Mouse (Mus musculus): ENCODE results near the gene Dapk1. TPM values are rescaled to one million over a fixed set of nuclear protein-coding genes. Genes with fewer than 3 reads are reported as not detected.

Gene Dapk1
- total and polyA plus RNA-seq, 2 experiments from 2014 or later, result 6.1 to 17.3 TPM

GRCm38 (mm10) chr13:60627843-60628656 is 26.3 kb downstream of the Dapk1 start:
- Histone ChIP-seq H3K4me2 (ENCODE audit: low read depth, low read length) (no peak overlapping the region), H3K27ac (ENCODE audit: low read depth) (peak overlapping the region; percentile 51; the same call in 1 of the 2 replicates), H3K9ac (replicated peaks; ENCODE audit: low read depth, low read length) (no peak overlapping the region), H3K4me1 (ENCODE audit: control insufficient read depth, insufficient read depth) (peaks cover 19% of the 10 kb centered on the region), H3K9me3 (replicated peaks; ENCODE audit: control insufficient read depth, low read length) (no peaks in the 10 kb centered on the region), H3K36me3 (replicated peaks; ENCODE audit: control insufficient read depth, insufficient read depth, low read length) (no peaks in the 10 kb centered on the region), H3K4me3 (ENCODE audit: low read depth, low read length) (no peak overlapping the region), H3K27me3 (ENCODE audit: control insufficient read depth, insufficient read depth, low read length) (no peaks in the 10 kb centered on the region)
- WGBS, result 46% methylated on average over 15 of the region's 15 CpGs
- peak; percentile 53 for DNase-seq (ENCODE audit: low spot score)
- TF ChIP-seq CTCF (IDR thresholded peaks at IDR 0.05; ENCODE audit: low read depth), result no peak
- TF ChIP-seq EP300 (IDR thresholded peaks at IDR 0.05; ENCODE audit: low read depth), result no peak
- ATAC-seq (ENCODE audit: insufficient read depth, low read depth), result peak; percentile 27; the same call in 1 of the 2 replicates

- H3K36me3 ChIP-seq (replicated peaks; ENCODE audit: control insufficient read depth, insufficient read depth, low read length), result no peaks in the 10 kb centered on the region
- H3K4me1 ChIP-seq (ENCODE audit: control insufficient read depth, insufficient read depth), result peaks cover 19% of the 10 kb centered on the region
- TF ChIP-seq CTCF (IDR thresholded peaks at IDR 0.05; ENCODE audit: low read depth), result no peak
- TF ChIP-seq EP300 (IDR thresholded peaks at IDR 0.05; ENCODE audit: low read depth), result no peak
- no peaks in the 10 kb centered on the region for H3K9me3 ChIP-seq (replicated peaks; ENCODE audit: control insufficient read depth, low read length)
- H3K9ac ChIP-seq (replicated peaks; ENCODE audit: low read depth, low read length), result no peak overlapping the region
- DNase-seq (ENCODE audit: low spot score) (no peak), ATAC-seq (ENCODE audit: insufficient read depth, low read depth) (no peak)
- no peak overlapping the region for H3K4me3 ChIP-seq (ENCODE audit: low read depth, low read length)
- WGBS, result 31% methylated on average over 2 of the region's 2 CpGs
- H3K27ac ChIP-seq (ENCODE audit: low read depth), result no peak overlapping the region
- no peaks in the 10 kb centered on the region for H3K27me3 ChIP-seq (ENCODE audit: control insufficient read depth, insufficient read depth, low read length)
- H3K4me2 ChIP-seq (ENCODE audit: low read depth, low read length), result no peak overlapping the region
These were observed 26.9 kb downstream of the Dapk1 start for GRCm38 (mm10) chr13:60628657-60628950.

DNA sequence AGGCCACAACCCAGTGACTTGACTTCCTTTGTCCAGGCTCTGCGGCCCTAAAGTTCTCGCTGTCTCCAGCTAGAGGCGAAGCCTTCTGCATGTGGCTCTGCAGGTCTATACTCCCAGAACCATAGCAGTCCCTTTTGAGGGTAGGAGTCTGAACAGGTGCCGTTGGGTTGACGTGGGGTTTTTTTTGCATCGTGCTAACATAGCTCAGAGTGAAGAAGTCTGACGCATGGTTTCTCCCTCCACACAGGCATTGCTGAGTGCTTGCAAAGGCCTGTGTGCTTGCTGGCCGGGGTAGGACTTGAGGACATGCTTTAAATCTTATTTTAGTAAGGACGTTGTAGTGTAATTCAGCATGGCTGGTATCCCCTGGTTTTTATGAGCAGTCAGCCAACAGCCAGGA is 27.7 kb downstream of the Dapk1 start:
- Histone ChIP-seq H3K36me3 (replicated peaks; ENCODE audit: control insufficient read depth, insufficient read depth, low read length) (no peaks in the 10 kb centered on the region), H3K27me3 (ENCODE audit: control insufficient read depth, insufficient read depth, low read length) (no peaks in the 10 kb centered on the region), H3K4me3 (ENCODE audit: low read depth, low read length) (no peak overlapping the region), H3K4me2 (ENCODE audit: low read depth, low read length) (no peak overlapping the region), H3K9ac (replicated peaks; ENCODE audit: low read depth, low read length) (no peak overlapping the region), H3K9me3 (replicated peaks; ENCODE audit: control insufficient read depth, low read length) (no peaks in the 10 kb centered on the region), H3K27ac (ENCODE audit: low read depth) (no peak overlapping the region), H3K4me1 (ENCODE audit: control insufficient read depth, insufficient read depth) (peaks cover 26% of the 10 kb centered on the region)
- DNase-seq (ENCODE audit: low spot score) (no peak), ATAC-seq (ENCODE audit: insufficient read depth, low read depth) (no peak)
- 87% methylated on average over 9 of the region's 9 CpGs for WGBS
- TF ChIP-seq CTCF (IDR thresholded peaks at IDR 0.05; ENCODE audit: low read depth) (no peak), EP300 (IDR thresholded peaks at IDR 0.05; ENCODE audit: low read depth) (no peak)

DNA sequence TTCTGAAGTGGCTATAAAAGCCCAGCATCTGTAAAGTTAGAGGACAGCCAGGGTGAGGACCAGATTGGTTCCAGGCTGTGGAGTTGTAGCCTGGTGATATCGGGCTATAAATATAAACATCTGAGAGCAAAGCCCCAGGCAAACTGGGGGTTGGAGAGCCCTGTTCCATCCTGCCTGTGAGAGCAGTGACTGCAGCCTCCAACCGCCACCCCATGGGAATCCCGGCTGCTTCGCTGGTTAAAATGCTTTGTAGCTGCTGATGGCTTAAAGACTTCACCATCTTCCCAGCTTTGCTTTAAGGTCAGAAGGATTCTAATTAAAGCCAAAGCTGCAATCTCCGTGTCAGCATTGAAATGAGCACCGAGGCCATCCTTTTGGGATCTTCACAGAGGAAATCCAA is 32.2 kb downstream of the Dapk1 start:
- ATAC-seq (ENCODE audit: insufficient read depth, low read depth), result peak; percentile 67
- H3K27me3 ChIP-seq (ENCODE audit: control insufficient read depth, insufficient read depth, low read length), result no peaks in the 10 kb centered on the region
- 27% methylated on average over 6 of the region's 6 CpGs for WGBS
- H3K9ac ChIP-seq (replicated peaks; ENCODE audit: low read depth, low read length), result no peak overlapping the region
- H3K27ac ChIP-seq (ENCODE audit: low read depth), result peak overlapping the region; percentile 55
- H3K9me3 ChIP-seq (replicated peaks; ENCODE audit: control insufficient read depth, low read length), result no peaks in the 10 kb centered on the region
- peak overlapping the region; percentile 31 for H3K4me2 ChIP-seq (ENCODE audit: low read depth, low read length)
- no peak overlapping the region for H3K4me3 ChIP-seq (ENCODE audit: low read depth, low read length)
- H3K4me1 ChIP-seq (ENCODE audit: control insufficient read depth, insufficient read depth), result peaks cover 29% of the 10 kb centered on the region
- TF ChIP-seq CTCF (IDR thresholded peaks at IDR 0.05; ENCODE audit: low read depth), result no peak
- no peak for TF ChIP-seq EP300 (IDR thresholded peaks at IDR 0.05; ENCODE audit: low read depth)
- no peaks in the 10 kb centered on the region for H3K36me3 ChIP-seq (replicated peaks; ENCODE audit: control insufficient read depth, insufficient read depth, low read length)
- DNase-seq (ENCODE audit: low spot score), result no peak

GRCm38 (mm10) chr13:60635636-60636035 is 33.9 kb downstream of the Dapk1 start:
- DNase-seq (ENCODE audit: low spot score) (no peak), ATAC-seq (ENCODE audit: insufficient read depth, low read depth) (peak; percentile 49; the same call in 1 of the 2 replicates)
- TF ChIP-seq CTCF (IDR thresholded peaks at IDR 0.05; ENCODE audit: low read depth) (no peak), EP300 (IDR thresholded peaks at IDR 0.05; ENCODE audit: low read depth) (no peak)
- no peaks in the 10 kb centered on the region for H3K9me3 ChIP-seq (replicated peaks; ENCODE audit: control insufficient read depth, low read length)
- H3K4me1 ChIP-seq (ENCODE audit: control insufficient read depth, insufficient read depth), result peaks cover 24% of the 10 kb centered on the region
- no peak overlapping the region for H3K27ac ChIP-seq (ENCODE audit: low read depth)
- no peak overlapping the region for H3K9ac ChIP-seq (replicated peaks; ENCODE audit: low read depth, low read length)
- WGBS, result 42% methylated on average over 6 of the region's 6 CpGs
- no peaks in the 10 kb centered on the region for H3K27me3 ChIP-seq (ENCODE audit: control insufficient read depth, insufficient read depth, low read length)
- no peaks in the 10 kb centered on the region for H3K36me3 ChIP-seq (replicated peaks; ENCODE audit: control insufficient read depth, insufficient read depth, low read length)
- no peak overlapping the region for H3K4me3 ChIP-seq (ENCODE audit: low read depth, low read length)
- H3K4me2 ChIP-seq (ENCODE audit: low read depth, low read length), result no peak overlapping the region; the same call in 1 of the 2 replicates

Measured in heart, postnatal 0 days (tissue).